In genomic region chr9:59959276-59959675, GRCm38 (mm10) we compare ENCODE assay signal across 8 mouse cellular contexts. TPM values are rescaled to one million over a fixed set of nuclear protein-coding genes. Genes with fewer than 3 reads are reported as not detected.
A peak's percentile ranks its signal among the peaks of the same experiment; 100 is the strongest.
DNase-seq lines count a peak whose midpoint lies in the region; TF ChIP-seq lines count a peak whose summit lies in the region.

No protein-coding gene starts in this region.

- intact Hi-C loops in heart, postnatal 10 days (cut with DNase I) = loop anchor here (1.0 kb wide), 1 partner anchor 31 kb away; no protein-coding TSS in a partner anchor

- no peak overlapping the region for H3K4me3 ChIP-seq in E14TG2a.4 (replicated peaks; ENCODE audit: low read length)
- no peak overlapping the region for H3K4me3 ChIP-seq in lung, adult 2 months (replicated peaks; ENCODE audit: extremely low read depth, low read depth, low read length)

- WGBS in lung, adult 2 months = under 1% methylated on average over 8 of the region's 8 CpGs

- TF ChIP-seq CTCF in E14TG2a.4 (conservative IDR thresholded peaks at IDR 0.05; ENCODE audit: low read length) = peak; percentile 100
- TF ChIP-seq CTCF in brain, embryonic 14.5 days (IDR thresholded peaks at IDR 0.05; ENCODE audit: borderline replicate concordance, extremely low read depth, insufficient read depth, insufficient read length) = peak; percentile 77
- peak; percentile 82 for TF ChIP-seq CTCF in lung, adult 2 months (IDR thresholded peaks at IDR 0.05; ENCODE audit: insufficient read depth, low read length)

- peak; percentile 91 for DNase-seq in brain, embryonic 14.5 days (ENCODE audit: low read depth)
- DNase-seq in fibroblast of lung, adult 2 months (ENCODE audit: low read depth) = peak; percentile 90
- peak; percentile 92 to 95 for DNase-seq in heart, postnatal 10 days
- DNase-seq in kidney, postnatal 4 days = peak; percentile 86 to 91
- DNase-seq in lung, adult 2 months = peak; percentile 68
- peak; percentile 78 for DNase-seq in ovary, postnatal 36 days (ENCODE audit: low spot score)
- DNase-seq in thymus, postnatal 14 days = peak; percentile 90

- no peaks in the 10 kb centered on the region for H3K36me3 ChIP-seq in E14TG2a.4 (ENCODE audit: insufficient read depth, low read length)

- H3K4me1 ChIP-seq in E14TG2a.4 (replicated peaks; ENCODE audit: low read depth, low read length) = peaks cover 73% of the 10 kb centered on the region
- H3K4me1 ChIP-seq in lung, adult 2 months (ENCODE audit: control insufficient read depth, insufficient read depth, low read length) = no peaks in the 10 kb centered on the region

- no peaks in the 10 kb centered on the region for H3K9me3 ChIP-seq in E14TG2a.4 (ENCODE audit: low read length)

- H3K27me3 ChIP-seq in E14TG2a.4 (ENCODE audit: insufficient read depth, low read length) = no peaks in the 10 kb centered on the region

- TF ChIP-seq POLR2A in brain, embryonic 14.5 days (IDR thresholded peaks at IDR 0.05; ENCODE audit: borderline replicate concordance, extremely low read depth, insufficient read depth, insufficient read length, poor library complexity, severe bottlenecking) = no peak
- TF ChIP-seq POLR2A in lung, adult 2 months (IDR thresholded peaks at IDR 0.05; ENCODE audit: borderline replicate concordance, extremely low read depth, low read depth, low read length) = no peak

RNA-seq across cellular contexts. Expression of gene Nr2e3, which starts 1.2 kb away (rescaled TPM):
- polyA plus RNA-seq in brain, embryonic 14.5 days (2012; rRNA removed) = 0.11 and 0.15 TPM in 2 replicates
- total RNA-seq in heart, postnatal 10 days (2021) = not detected
- polyA plus RNA-seq in lung, adult 2 months (2012; rRNA removed) = not detected in 2 replicates
